Mouse (Mus musculus): Measurements from ENCODE around the gene Mindy2. TPM values are rescaled to one million over a fixed set of nuclear protein-coding genes. Genes with fewer than 3 reads are reported as not detected.

The Mindy2 gene
- polyA plus RNA-seq, 1 experiment from 2014 or later, result 6.2 TPM

- H3K27me3 ChIP-seq (replicated peaks; ENCODE audit: control insufficient read depth, insufficient read depth, low read length), result no peaks in the 10 kb centered on the region
- 0 out of 2 replicates have a peak, but pooled peaks cover 2% of the 10 kb centered on the region for H3K36me3 ChIP-seq (ENCODE audit: control insufficient read depth, insufficient read depth, low read length)
- H3K4me1 ChIP-seq (ENCODE audit: control insufficient read depth, insufficient read depth, low read length), result no peaks in the 10 kb centered on the region
- H3K9me3 ChIP-seq (ENCODE audit: control insufficient read depth, low read length), result no peaks in the 10 kb centered on the region
- WGBS, result 95% methylated on average over 1 of the region's 1 CpGs
- H3K27ac ChIP-seq (ENCODE audit: low read length), result no peak overlapping the region
- ATAC-seq, result no peak
- H3K4me2 ChIP-seq (ENCODE audit: low read depth, low read length), result no peak overlapping the region
- H3K9ac ChIP-seq (ENCODE audit: low read depth, low read length), result no peak overlapping the region
- no peak overlapping the region for H3K4me3 ChIP-seq (ENCODE audit: low read length)
These were observed 54.7 kb downstream of the Mindy2 start for GRCm38 (mm10) chr9:70602186-70602845.

DNA sequence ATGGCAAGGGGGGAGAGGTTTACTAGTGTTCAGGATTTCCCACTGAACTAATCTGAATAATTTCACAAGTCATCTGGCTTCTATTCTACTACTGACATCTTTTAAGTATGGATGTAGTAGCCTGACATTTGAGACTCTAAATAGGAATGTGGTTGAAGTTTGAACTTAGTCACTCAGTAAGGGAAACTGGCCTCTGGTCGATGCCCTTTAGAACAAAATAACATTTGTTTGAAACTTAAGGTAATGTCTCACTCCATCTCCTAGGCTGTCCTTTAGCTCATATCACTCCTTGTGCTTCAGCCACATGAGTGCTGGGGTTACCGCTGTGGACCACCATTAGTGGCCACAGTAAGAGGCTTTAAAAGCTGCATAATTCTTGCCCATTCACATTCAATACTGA is 58.7 kb downstream of the Mindy2 start:
- H3K4me1 ChIP-seq (ENCODE audit: control insufficient read depth, insufficient read depth, low read length), result no peaks in the 10 kb centered on the region
- H3K9ac ChIP-seq (ENCODE audit: low read depth, low read length), result no peak overlapping the region
- 86% methylated on average over 2 of the region's 2 CpGs for WGBS
- no peak for ATAC-seq
- H3K9me3 ChIP-seq (ENCODE audit: control insufficient read depth, low read length), result no peaks in the 10 kb centered on the region
- H3K4me2 ChIP-seq (ENCODE audit: low read depth, low read length), result no peak overlapping the region
- H3K4me3 ChIP-seq (ENCODE audit: low read length), result no peak overlapping the region
- no peaks in the 10 kb centered on the region for H3K36me3 ChIP-seq (ENCODE audit: control insufficient read depth, insufficient read depth, low read length)
- H3K27me3 ChIP-seq (replicated peaks; ENCODE audit: control insufficient read depth, insufficient read depth, low read length), result no peaks in the 10 kb centered on the region
- H3K27ac ChIP-seq (ENCODE audit: low read length), result no peak overlapping the region

DNA sequence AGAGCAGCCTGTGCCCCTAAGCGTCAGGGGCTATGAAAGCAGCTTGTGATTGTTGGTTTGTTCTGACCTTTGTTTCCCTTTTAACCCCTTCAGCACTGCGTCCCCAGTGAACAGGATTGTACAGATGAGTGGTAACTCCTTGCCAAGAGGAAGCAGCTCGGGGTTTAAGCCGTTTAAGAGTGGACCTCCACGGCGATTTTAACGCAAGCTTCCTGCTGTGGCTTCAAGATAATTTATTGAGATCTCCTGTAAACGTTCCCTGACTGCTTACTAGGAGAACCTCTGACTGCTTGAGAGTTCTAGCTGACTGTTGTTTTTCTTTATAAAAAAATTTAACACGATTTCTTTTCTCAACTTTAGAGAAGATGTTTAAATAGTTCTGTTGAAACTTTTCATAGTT is 65.5 kb downstream of the Mindy2 start:
- Histone ChIP-seq H3K9me3 (ENCODE audit: control insufficient read depth, low read length) (no peaks in the 10 kb centered on the region), H3K4me3 (ENCODE audit: low read length) (no peak overlapping the region), H3K4me2 (ENCODE audit: low read depth, low read length) (no peak overlapping the region), H3K9ac (ENCODE audit: low read depth, low read length) (no peak overlapping the region), H3K27me3 (replicated peaks; ENCODE audit: control insufficient read depth, insufficient read depth, low read length) (no peaks in the 10 kb centered on the region), H3K4me1 (ENCODE audit: control insufficient read depth, insufficient read depth, low read length) (no peaks in the 10 kb centered on the region), H3K27ac (ENCODE audit: low read length) (no peak overlapping the region), H3K36me3 (ENCODE audit: control insufficient read depth, insufficient read depth, low read length) (peaks cover 18% of the 10 kb centered on the region)
- WGBS, result 56% methylated on average over 9 of the region's 9 CpGs
- no peak for ATAC-seq

- 93% methylated on average over 4 of the region's 4 CpGs for WGBS
- H3K36me3 ChIP-seq (ENCODE audit: control insufficient read depth, insufficient read depth, low read length), result peaks cover 20% of the 10 kb centered on the region
- no peak overlapping the region for H3K27ac ChIP-seq (ENCODE audit: low read length)
- no peak for ATAC-seq
- H3K4me3 ChIP-seq (ENCODE audit: low read length), result no peak overlapping the region
- H3K4me1 ChIP-seq (ENCODE audit: control insufficient read depth, insufficient read depth, low read length), result no peaks in the 10 kb centered on the region
- H3K4me2 ChIP-seq (ENCODE audit: low read depth, low read length), result no peak overlapping the region
- H3K27me3 ChIP-seq (replicated peaks; ENCODE audit: control insufficient read depth, insufficient read depth, low read length), result no peaks in the 10 kb centered on the region
- H3K9me3 ChIP-seq (ENCODE audit: control insufficient read depth, low read length), result no peaks in the 10 kb centered on the region
- no peak overlapping the region for H3K9ac ChIP-seq (ENCODE audit: low read depth, low read length)
These were observed 66.2 kb downstream of the Mindy2 start for GRCm38 (mm10) chr9:70590775-70591174.

DNA sequence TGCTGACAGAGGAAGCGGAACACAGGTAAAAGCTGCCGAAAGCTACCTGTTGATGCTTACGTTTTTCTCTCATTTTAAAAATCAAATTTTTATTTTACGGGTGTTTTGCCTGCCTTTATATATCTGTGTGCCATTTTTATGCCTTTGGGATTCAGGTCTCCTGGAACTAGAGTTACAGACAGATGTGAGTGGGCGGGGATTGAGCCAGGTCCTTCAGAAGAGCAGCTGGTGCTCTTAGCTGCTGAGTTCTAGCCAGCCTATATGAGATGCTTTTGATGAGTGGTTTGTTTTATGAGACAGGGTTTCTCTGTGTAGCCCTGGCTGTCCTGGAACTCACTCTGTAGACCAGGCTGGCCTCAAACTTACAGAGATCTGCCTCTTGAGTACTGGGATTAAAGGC is 69.8 kb downstream of the Mindy2 start:
- no peak overlapping the region for H3K9ac ChIP-seq (ENCODE audit: low read depth, low read length)
- H3K27ac ChIP-seq (ENCODE audit: low read length), result no peak overlapping the region
- H3K9me3 ChIP-seq (ENCODE audit: control insufficient read depth, low read length), result no peaks in the 10 kb centered on the region
- no peak for ATAC-seq
- WGBS, result 96% methylated on average over 5 of the region's 5 CpGs
- no peaks in the 10 kb centered on the region for H3K4me1 ChIP-seq (ENCODE audit: control insufficient read depth, insufficient read depth, low read length)
- no peaks in the 10 kb centered on the region for H3K27me3 ChIP-seq (replicated peaks; ENCODE audit: control insufficient read depth, insufficient read depth, low read length)
- no peak overlapping the region for H3K4me2 ChIP-seq (ENCODE audit: low read depth, low read length)
- H3K36me3 ChIP-seq (ENCODE audit: control insufficient read depth, insufficient read depth, low read length), result peaks cover 23% of the 10 kb centered on the region
- no peak overlapping the region for H3K4me3 ChIP-seq (ENCODE audit: low read length)

DNA sequence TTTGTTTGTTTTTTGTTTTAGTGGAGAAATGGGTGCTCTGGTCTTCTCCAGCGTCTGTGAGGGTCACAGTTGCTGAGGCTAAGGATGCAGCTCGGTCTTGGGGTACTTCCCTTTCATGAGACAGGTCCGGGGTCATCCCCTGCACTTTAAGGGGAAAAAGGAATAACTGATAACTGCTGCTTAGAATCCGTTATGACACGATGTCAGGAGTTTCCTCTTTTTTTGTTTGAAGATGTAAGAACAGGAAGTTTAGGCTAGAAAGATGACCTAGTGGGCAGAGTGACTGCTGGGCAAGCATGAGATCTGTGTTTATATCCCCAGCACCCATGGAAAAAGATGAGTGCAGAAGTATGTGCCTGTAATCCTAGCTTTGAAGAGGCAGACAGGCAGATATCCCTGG is 71.8 kb downstream of the Mindy2 start:
- Histone ChIP-seq H3K27ac (ENCODE audit: low read length) (no peak overlapping the region), H3K4me3 (ENCODE audit: low read length) (no peak overlapping the region), H3K9me3 (ENCODE audit: control insufficient read depth, low read length) (no peaks in the 10 kb centered on the region), H3K4me1 (ENCODE audit: control insufficient read depth, insufficient read depth, low read length) (no peaks in the 10 kb centered on the region), H3K27me3 (replicated peaks; ENCODE audit: control insufficient read depth, insufficient read depth, low read length) (no peaks in the 10 kb centered on the region), H3K4me2 (ENCODE audit: low read depth, low read length) (no peak overlapping the region), H3K9ac (ENCODE audit: low read depth, low read length) (no peak overlapping the region), H3K36me3 (ENCODE audit: control insufficient read depth, insufficient read depth, low read length) (peaks cover 23% of the 10 kb centered on the region)
- no peak for ATAC-seq
- WGBS, result 75% methylated on average over 5 of the region's 5 CpGs

- Histone ChIP-seq H3K27ac (ENCODE audit: low read length) (no peak overlapping the region), H3K36me3 (ENCODE audit: control insufficient read depth, insufficient read depth, low read length) (peaks cover 23% of the 10 kb centered on the region), H3K27me3 (replicated peaks; ENCODE audit: control insufficient read depth, insufficient read depth, low read length) (no peaks in the 10 kb centered on the region), H3K9me3 (ENCODE audit: control insufficient read depth, low read length) (no peaks in the 10 kb centered on the region), H3K4me3 (ENCODE audit: low read length) (no peak overlapping the region), H3K4me1 (ENCODE audit: control insufficient read depth, insufficient read depth, low read length) (no peaks in the 10 kb centered on the region), H3K9ac (ENCODE audit: low read depth, low read length) (no peak overlapping the region), H3K4me2 (ENCODE audit: low read depth, low read length) (no peak overlapping the region)
- ATAC-seq, result no peak
- 84% methylated on average over 14 of the region's 14 CpGs for WGBS
These were observed 72.3 kb downstream of the Mindy2 start for GRCm38 (mm10) chr9:70584641-70585040.

DNA sequence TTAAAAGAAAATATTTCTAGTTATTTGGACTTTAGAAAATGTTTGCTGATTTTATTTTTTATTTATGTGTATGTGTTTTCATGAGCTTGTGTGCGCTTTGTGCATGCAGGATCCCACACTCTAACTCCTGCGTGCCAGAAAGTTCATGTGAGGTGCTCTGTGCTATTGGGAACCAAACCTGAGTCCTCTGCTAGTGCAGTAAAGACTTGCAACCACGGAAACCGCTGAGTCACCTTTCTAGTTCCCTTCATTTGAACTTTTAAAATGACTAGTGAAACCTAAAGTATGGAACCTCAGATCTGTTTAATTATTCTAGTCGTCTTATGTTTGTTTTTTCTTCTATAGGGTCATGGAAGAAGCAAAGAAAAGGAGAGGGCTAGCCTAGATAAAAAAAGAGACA is 76.0 kb downstream of the Mindy2 start:
- Histone ChIP-seq H3K9ac (ENCODE audit: low read depth, low read length) (no peak overlapping the region), H3K4me2 (ENCODE audit: low read depth, low read length) (no peak overlapping the region), H3K4me3 (ENCODE audit: low read length) (no peak overlapping the region), H3K4me1 (ENCODE audit: control insufficient read depth, insufficient read depth, low read length) (no peaks in the 10 kb centered on the region), H3K36me3 (ENCODE audit: control insufficient read depth, insufficient read depth, low read length) (peaks cover 12% of the 10 kb centered on the region), H3K9me3 (ENCODE audit: control insufficient read depth, low read length) (no peaks in the 10 kb centered on the region), H3K27me3 (replicated peaks; ENCODE audit: control insufficient read depth, insufficient read depth, low read length) (no peaks in the 10 kb centered on the region), H3K27ac (ENCODE audit: low read length) (no peak overlapping the region)
- no peak for ATAC-seq
- WGBS, result 85% methylated on average over 5 of the region's 5 CpGs

DNA sequence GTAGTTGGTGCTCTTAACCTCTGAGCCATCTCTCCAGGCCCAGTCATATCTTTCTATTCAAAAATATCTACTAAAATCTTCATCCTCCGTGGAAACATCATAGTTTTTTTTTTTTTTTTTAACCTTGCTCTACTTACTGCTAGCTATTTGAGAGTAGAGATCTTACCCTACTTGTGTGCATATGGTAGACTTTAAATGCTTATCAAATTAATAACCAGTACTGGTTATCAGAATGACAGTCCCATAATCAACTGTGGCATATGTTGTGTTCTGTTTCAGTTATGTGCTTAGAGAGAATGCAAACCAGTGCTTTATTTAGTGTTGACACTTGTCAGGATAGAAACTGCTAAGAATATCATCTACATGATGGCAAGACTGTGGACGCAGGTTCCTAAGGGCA is 78.9 kb downstream of the Mindy2 start:
- no peak overlapping the region for H3K27ac ChIP-seq (ENCODE audit: low read length)
- peaks cover 14% of the 10 kb centered on the region for H3K36me3 ChIP-seq (ENCODE audit: control insufficient read depth, insufficient read depth, low read length)
- no peaks in the 10 kb centered on the region for H3K4me1 ChIP-seq (ENCODE audit: control insufficient read depth, insufficient read depth, low read length)
- ATAC-seq, result no peak
- 87% methylated on average over 2 of the region's 2 CpGs for WGBS
- no peak overlapping the region for H3K9ac ChIP-seq (ENCODE audit: low read depth, low read length)
- H3K9me3 ChIP-seq (ENCODE audit: control insufficient read depth, low read length), result no peaks in the 10 kb centered on the region
- H3K27me3 ChIP-seq (replicated peaks; ENCODE audit: control insufficient read depth, insufficient read depth, low read length), result no peaks in the 10 kb centered on the region
- H3K4me2 ChIP-seq (ENCODE audit: low read depth, low read length), result no peak overlapping the region
- no peak overlapping the region for H3K4me3 ChIP-seq (ENCODE audit: low read length)

- H3K9me3 ChIP-seq (ENCODE audit: control insufficient read depth, low read length), result no peaks in the 10 kb centered on the region
- peaks cover 10% of the 10 kb centered on the region for H3K36me3 ChIP-seq (ENCODE audit: control insufficient read depth, insufficient read depth, low read length)
- no peak overlapping the region for H3K27ac ChIP-seq (ENCODE audit: low read length)
- peak; percentile 77; the same call in 1 of the 2 replicates for ATAC-seq
- WGBS, result 80% methylated on average over 8 of the region's 8 CpGs
- no peak overlapping the region for H3K4me2 ChIP-seq (ENCODE audit: low read depth, low read length)
- no peaks in the 10 kb centered on the region for H3K27me3 ChIP-seq (replicated peaks; ENCODE audit: control insufficient read depth, insufficient read depth, low read length)
- no peak overlapping the region for H3K9ac ChIP-seq (ENCODE audit: low read depth, low read length)
- no peaks in the 10 kb centered on the region for H3K4me1 ChIP-seq (ENCODE audit: control insufficient read depth, insufficient read depth, low read length)
- H3K4me3 ChIP-seq (ENCODE audit: low read length), result no peak overlapping the region
These were observed 86.6 kb downstream of the Mindy2 start for GRCm38 (mm10) chr9:70570351-70570750.

All from intestine, embryonic 16.5 days (tissue).